Mouse (Mus musculus): ENCODE results near the gene BC030870. TPM values are rescaled to one million over a fixed set of nuclear protein-coding genes. Genes with fewer than 3 reads are reported as not detected.

BC030870 gene
- polyA plus RNA-seq, 1 experiment from 2014 or later = not detected

- H3K4me1 ChIP-seq (ENCODE audit: control insufficient read depth, insufficient read depth, low read length) = no peaks in the 10 kb centered on the region
- H3K27ac ChIP-seq (ENCODE audit: low read depth, low read length) = no peak overlapping the region
- H3K9me3 ChIP-seq (replicated peaks; ENCODE audit: control insufficient read depth, low read length) = no peaks in the 10 kb centered on the region
- ATAC-seq (replicated peaks; ENCODE audit: insufficient number of reproducible peaks, low FRiP score, low TSS enrichment) = no peak
- no peaks in the 10 kb centered on the region for H3K36me3 ChIP-seq (ENCODE audit: control insufficient read depth, insufficient read depth, low read length)
- WGBS (ENCODE audit: insufficient replicate concordance) = 78% methylated on average over 7 of the region's 7 CpGs
- no peak overlapping the region for H3K9ac ChIP-seq (ENCODE audit: low read depth, low read length)
- no peaks in the 10 kb centered on the region for H3K27me3 ChIP-seq (ENCODE audit: control insufficient read depth, insufficient read depth, low read length)
- no peak overlapping the region for H3K4me2 ChIP-seq
- no peak overlapping the region for H3K4me3 ChIP-seq (ENCODE audit: low read depth, low read length)
Measured at GRCm38 (mm10) chr8:65089781-65090180, 39.6 kb downstream of the BC030870 start.

GRCm38 (mm10) chr8:65088120-65088519, 41.2 kb downstream of the BC030870 start:
- Histone ChIP-seq H3K27ac (ENCODE audit: low read depth, low read length) (no peak overlapping the region), H3K4me1 (ENCODE audit: control insufficient read depth, insufficient read depth, low read length) (no peaks in the 10 kb centered on the region), H3K9me3 (replicated peaks; ENCODE audit: control insufficient read depth, low read length) (no peaks in the 10 kb centered on the region), H3K9ac (ENCODE audit: low read depth, low read length) (no peak overlapping the region), H3K4me2 (no peak overlapping the region), H3K4me3 (ENCODE audit: low read depth, low read length) (no peak overlapping the region), H3K36me3 (ENCODE audit: control insufficient read depth, insufficient read depth, low read length) (no peaks in the 10 kb centered on the region), H3K27me3 (ENCODE audit: control insufficient read depth, insufficient read depth, low read length) (no peaks in the 10 kb centered on the region)
- no peak for ATAC-seq (replicated peaks; ENCODE audit: insufficient number of reproducible peaks, low FRiP score, low TSS enrichment)
- 85% methylated on average over 12 of the region's 12 CpGs for WGBS (ENCODE audit: insufficient replicate concordance)

GRCm38 (mm10) chr8:65087711-65088110, 41.7 kb downstream of the BC030870 start:
- Histone ChIP-seq H3K4me3 (ENCODE audit: low read depth, low read length) (no peak overlapping the region), H3K4me1 (ENCODE audit: control insufficient read depth, insufficient read depth, low read length) (no peaks in the 10 kb centered on the region), H3K27me3 (ENCODE audit: control insufficient read depth, insufficient read depth, low read length) (no peaks in the 10 kb centered on the region)

GRCm38 (mm10) chr8:65085680-65086079, 43.7 kb downstream of the BC030870 start:
- Histone ChIP-seq H3K36me3 (ENCODE audit: control insufficient read depth, insufficient read depth, low read length) (no peaks in the 10 kb centered on the region), H3K27me3 (ENCODE audit: control insufficient read depth, insufficient read depth, low read length) (no peaks in the 10 kb centered on the region), H3K4me2 (no peak overlapping the region), H3K9me3 (replicated peaks; ENCODE audit: control insufficient read depth, low read length) (no peaks in the 10 kb centered on the region), H3K4me1 (ENCODE audit: control insufficient read depth, insufficient read depth, low read length) (no peaks in the 10 kb centered on the region), H3K27ac (ENCODE audit: low read depth, low read length) (no peak overlapping the region), H3K9ac (ENCODE audit: low read depth, low read length) (no peak overlapping the region), H3K4me3 (ENCODE audit: low read depth, low read length) (no peak overlapping the region)
- 77% methylated on average over 2 of the region's 2 CpGs for WGBS (ENCODE audit: insufficient replicate concordance)
- ATAC-seq (replicated peaks; ENCODE audit: insufficient number of reproducible peaks, low FRiP score, low TSS enrichment) = no peak

More at GRCm38 (mm10) chr8:65087711-65088110, 41.7 kb downstream of the BC030870 start:
- Histone ChIP-seq H3K9me3 (replicated peaks; ENCODE audit: control insufficient read depth, low read length) (no peaks in the 10 kb centered on the region), H3K27ac (ENCODE audit: low read depth, low read length) (no peak overlapping the region), H3K36me3 (ENCODE audit: control insufficient read depth, insufficient read depth, low read length) (no peaks in the 10 kb centered on the region), H3K4me2 (no peak overlapping the region), H3K9ac (ENCODE audit: low read depth, low read length) (no peak overlapping the region)
- no peak for ATAC-seq (replicated peaks; ENCODE audit: insufficient number of reproducible peaks, low FRiP score, low TSS enrichment)
- WGBS (ENCODE audit: insufficient replicate concordance) = 58% methylated on average over 8 of the region's 8 CpGs

- H3K9me3 ChIP-seq (replicated peaks; ENCODE audit: control insufficient read depth, low read length) = no peaks in the 10 kb centered on the region
- H3K9ac ChIP-seq (ENCODE audit: low read depth, low read length) = no peak overlapping the region
- no peak for ATAC-seq (replicated peaks; ENCODE audit: insufficient number of reproducible peaks, low FRiP score, low TSS enrichment)
- H3K4me1 ChIP-seq (ENCODE audit: control insufficient read depth, insufficient read depth, low read length) = no peaks in the 10 kb centered on the region
- H3K4me2 ChIP-seq = no peak overlapping the region
- no peaks in the 10 kb centered on the region for H3K27me3 ChIP-seq (ENCODE audit: control insufficient read depth, insufficient read depth, low read length)
- no peaks in the 10 kb centered on the region for H3K36me3 ChIP-seq (ENCODE audit: control insufficient read depth, insufficient read depth, low read length)
- 64% methylated on average over 9 of the region's 9 CpGs for WGBS (ENCODE audit: insufficient replicate concordance)
- no peak overlapping the region for H3K4me3 ChIP-seq (ENCODE audit: low read depth, low read length)
- no peak overlapping the region for H3K27ac ChIP-seq (ENCODE audit: low read depth, low read length)
Measured at GRCm38 (mm10) chr8:65080731-65081130, 48.6 kb downstream of the BC030870 start.

GRCm38 (mm10) chr8:65074733-65075132, 54.6 kb downstream of the BC030870 start, which contains the start of gene Gm10663:
Gene Gm10663, plus strand, starts transcription at chr8:65075033.
- Histone ChIP-seq H3K9me3 (replicated peaks; ENCODE audit: control insufficient read depth, low read length) (no peaks in the 10 kb centered on the region), H3K9ac (ENCODE audit: low read depth, low read length) (no peak within 1 kb of the TSS), H3K4me3 (ENCODE audit: low read depth, low read length) (no peak within 1 kb of the TSS), H3K4me2 (peak within 1 kb of the TSS; percentile 19), H3K4me1 (ENCODE audit: control insufficient read depth, insufficient read depth, low read length) (no peaks in the 10 kb centered on the region), H3K27ac (ENCODE audit: low read depth, low read length) (no peak within 1 kb of the TSS), H3K27me3 (ENCODE audit: control insufficient read depth, insufficient read depth, low read length) (no peaks in the 10 kb centered on the region), H3K36me3 (ENCODE audit: control insufficient read depth, insufficient read depth, low read length) (no peaks in the 10 kb centered on the region)
- ATAC-seq (replicated peaks; ENCODE audit: insufficient number of reproducible peaks, low FRiP score, low TSS enrichment) = no peak
- WGBS (ENCODE audit: insufficient replicate concordance) = 74% methylated on average over 2 of the region's 2 CpGs

- WGBS (ENCODE audit: insufficient replicate concordance) = 82% methylated on average over 4 of the region's 4 CpGs
- Histone ChIP-seq H3K9ac (ENCODE audit: low read depth, low read length) (no peak overlapping the region), H3K36me3 (ENCODE audit: control insufficient read depth, insufficient read depth, low read length) (no peaks in the 10 kb centered on the region), H3K27me3 (ENCODE audit: control insufficient read depth, insufficient read depth, low read length) (no peaks in the 10 kb centered on the region), H3K4me2 (no peak overlapping the region), H3K4me1 (ENCODE audit: control insufficient read depth, insufficient read depth, low read length) (no peaks in the 10 kb centered on the region), H3K4me3 (ENCODE audit: low read depth, low read length) (no peak overlapping the region), H3K27ac (ENCODE audit: low read depth, low read length) (no peak overlapping the region), H3K9me3 (replicated peaks; ENCODE audit: control insufficient read depth, low read length) (no peaks in the 10 kb centered on the region)
- ATAC-seq (replicated peaks; ENCODE audit: insufficient number of reproducible peaks, low FRiP score, low TSS enrichment) = no peak
Measured at GRCm38 (mm10) chr8:65070996-65071395, 58.4 kb downstream of the BC030870 start.

GRCm38 (mm10) chr8:65068473-65068819, 60.9 kb downstream of the BC030870 start:
- ATAC-seq (replicated peaks; ENCODE audit: insufficient number of reproducible peaks, low FRiP score, low TSS enrichment) = no peak
- Histone ChIP-seq H3K9me3 (replicated peaks; ENCODE audit: control insufficient read depth, low read length) (no peaks in the 10 kb centered on the region), H3K27me3 (ENCODE audit: control insufficient read depth, insufficient read depth, low read length) (no peaks in the 10 kb centered on the region), H3K27ac (ENCODE audit: low read depth, low read length) (no peak overlapping the region), H3K4me1 (ENCODE audit: control insufficient read depth, insufficient read depth, low read length) (no peaks in the 10 kb centered on the region), H3K4me2 (no peak overlapping the region), H3K4me3 (ENCODE audit: low read depth, low read length) (no peak overlapping the region), H3K9ac (ENCODE audit: low read depth, low read length) (no peak overlapping the region), H3K36me3 (ENCODE audit: control insufficient read depth, insufficient read depth, low read length) (no peaks in the 10 kb centered on the region)
- 79% methylated on average over 4 of the region's 4 CpGs for WGBS (ENCODE audit: insufficient replicate concordance)

GRCm38 (mm10) chr8:65067694-65068472, 61.5 kb downstream of the BC030870 start:
- Histone ChIP-seq H3K36me3 (ENCODE audit: control insufficient read depth, insufficient read depth, low read length) (no peaks in the 10 kb centered on the region), H3K9ac (ENCODE audit: low read depth, low read length) (no peak overlapping the region), H3K4me1 (ENCODE audit: control insufficient read depth, insufficient read depth, low read length) (no peaks in the 10 kb centered on the region), H3K4me2 (no peak overlapping the region), H3K4me3 (ENCODE audit: low read depth, low read length) (no peak overlapping the region), H3K9me3 (replicated peaks; ENCODE audit: control insufficient read depth, low read length) (no peaks in the 10 kb centered on the region), H3K27me3 (ENCODE audit: control insufficient read depth, insufficient read depth, low read length) (no peaks in the 10 kb centered on the region), H3K27ac (ENCODE audit: low read depth, low read length) (no peak overlapping the region)
- ATAC-seq (replicated peaks; ENCODE audit: insufficient number of reproducible peaks, low FRiP score, low TSS enrichment) = no peak
- WGBS (ENCODE audit: insufficient replicate concordance) = 54% methylated on average over 10 of the region's 10 CpGs
